Mouse (Mus musculus): ENCODE data around the gene Zfp148.

GRCm38 (mm10) chr16:33376266-33376665 lies 4.4 kb upstream of the Zfp148 start:
- TF ChIP-seq CTCF (IDR thresholded peaks at IDR 0.05; ENCODE audit: borderline replicate concordance, insufficient read depth, low read length): no peak
- no peak for TF ChIP-seq POLR2A (IDR thresholded peaks at IDR 0.05; ENCODE audit: low read depth, low read length)

Data from embryonic fibroblast, embryonic 13.5 days (primary cell).